Mouse (Mus musculus) liver, embryonic 16.5 days (tissue): Measurements from ENCODE around the gene Fus. TPM values are rescaled to one million over a fixed set of nuclear protein-coding genes. Genes with fewer than 3 reads are reported as not detected.

Experiments used
- ATAC-seq: fragments of 200-750 bp; cut with Nextera tagmentation; 2 replicates; pipeline ENCODE4 v1.8.0; 2017; ENCODE audit warnings: low read depth, mild to moderate bottlenecking, moderate number of reproducible peaks, moderate library complexity
- H3K27ac ChIP-seq: fragments of 300-500 bp; sonication (generic); 2 replicates; pipeline ENCODE4 v1.5.1; 2014; ENCODE audit warnings: mild to moderate bottlenecking, low read length
- H3K27me3 ChIP-seq: fragments of 300-500 bp; sonication (generic); 2 replicates; pipeline ENCODE4 v1.6.1; 2014; ENCODE audit warnings: low read depth, low read length, mixed read lengths; ENCODE audit not compliant: control insufficient read depth, insufficient read depth
- H3K36me3 ChIP-seq: fragments of 300-500 bp; sonication (generic); 2 replicates; pipeline ENCODE4 v1.6.1; 2014; ENCODE audit warnings: mild to moderate bottlenecking; ENCODE audit not compliant: control insufficient read depth, insufficient read depth
- H3K4me1 ChIP-seq: fragments of 300-500 bp; sonication (generic); 2 replicates; pipeline ENCODE4 v1.6.1; 2014; ENCODE audit warnings: low read depth, low read length, mixed read lengths; ENCODE audit not compliant: control insufficient read depth
- H3K4me2 ChIP-seq: fragments of 300-500 bp; sonication (generic); 2 replicates; pipeline ENCODE4 v1.6.1; 2014; ENCODE audit warnings: low read depth, low read length, mixed read lengths
- H3K4me3 ChIP-seq: fragments of 300-500 bp; sonication (generic); 2 replicates; pipeline ENCODE4 v1.5.1; 2014; ENCODE audit warnings: low read depth, mild to moderate bottlenecking, low read length
- H3K9ac ChIP-seq: fragments of 300-500 bp; sonication (generic); 2 replicates; pipeline ENCODE4 v1.6.1; 2014; ENCODE audit warnings: low read depth, low read length
- H3K9me3 ChIP-seq: fragments of 300-500 bp; sonication (generic); replicated peaks from 2 replicates; pipeline ENCODE4 v1.6.1; 2016; ENCODE audit warnings: low read length; ENCODE audit not compliant: control insufficient read depth
- WGBS: fragments of 180-500 bp; shearing (Covaris S2); extraction: QIAGEN DNeasy Blood & Tissue Kit; methylation state at CpG from one replicate; pipeline ENCODE4 v1.1.7; 2014; ENCODE audit not compliant: insufficient replicate concordance; 5-methylcytosine and 5-hydroxymethylcytosine counted together
- polyA plus RNA-seq: library from polyadenylated mRNA; unstranded; fragments of >200 nt; fragmentation: Nextera tagmentation; extraction: Ambion mirVana; gene quantifications from 2 replicates; pipeline ENCODE4 v1.2.1, GENCODE M21; 2015

Gene Fus
- polyA plus RNA-seq, 1 experiment from 2014 or later, result 92.3 TPM

DNA sequence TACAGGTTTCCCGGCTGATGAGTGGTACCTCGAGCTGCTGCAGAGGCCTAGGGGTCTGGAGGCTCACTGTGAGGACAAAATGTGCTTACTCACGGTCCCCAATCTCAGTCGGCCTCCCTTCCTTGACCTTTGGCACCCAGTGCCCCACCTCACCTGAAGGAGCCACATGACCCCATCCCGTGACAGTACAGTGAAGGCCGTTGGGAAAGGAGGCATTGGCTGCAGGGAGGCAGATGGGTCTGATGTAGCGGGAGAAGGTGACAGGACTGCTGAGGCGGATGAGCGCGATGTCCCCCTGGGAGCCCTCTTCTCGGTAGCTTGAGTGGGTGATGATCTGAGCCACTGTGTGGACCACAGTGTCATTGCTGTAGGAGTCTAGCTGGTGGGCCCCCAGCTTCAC lies 40.4 kb upstream of the Fus start:
- ATAC-seq, result no peak
- Histone ChIP-seq H3K27me3 (no peaks in the 10 kb centered on the region), H3K4me1 (peaks cover 12% of the 10 kb centered on the region), H3K9me3 (no peaks in the 10 kb centered on the region), H3K27ac (no peak overlapping the region), H3K4me2 (no peak overlapping the region), H3K9ac (no peak overlapping the region), H3K4me3 (no peak overlapping the region), H3K36me3 (no peaks in the 10 kb centered on the region)
- WGBS, result 77% methylated on average over 11 of the region's 11 CpGs

GRCm38 (mm10) chr7:127927726-127928125 lies 39.5 kb upstream of the Fus start:
- no peak overlapping the region for H3K27ac ChIP-seq
- no peak for ATAC-seq
- no peak overlapping the region for H3K4me2 ChIP-seq
- H3K9ac ChIP-seq, result no peak overlapping the region
- no peaks in the 10 kb centered on the region for H3K9me3 ChIP-seq
- H3K4me1 ChIP-seq, result peaks cover 14% of the 10 kb centered on the region
- no peak overlapping the region for H3K4me3 ChIP-seq
- H3K27me3 ChIP-seq, result no peaks in the 10 kb centered on the region
- 77% methylated on average over 11 of the region's 11 CpGs for WGBS
- H3K36me3 ChIP-seq, result no peaks in the 10 kb centered on the region

DNA sequence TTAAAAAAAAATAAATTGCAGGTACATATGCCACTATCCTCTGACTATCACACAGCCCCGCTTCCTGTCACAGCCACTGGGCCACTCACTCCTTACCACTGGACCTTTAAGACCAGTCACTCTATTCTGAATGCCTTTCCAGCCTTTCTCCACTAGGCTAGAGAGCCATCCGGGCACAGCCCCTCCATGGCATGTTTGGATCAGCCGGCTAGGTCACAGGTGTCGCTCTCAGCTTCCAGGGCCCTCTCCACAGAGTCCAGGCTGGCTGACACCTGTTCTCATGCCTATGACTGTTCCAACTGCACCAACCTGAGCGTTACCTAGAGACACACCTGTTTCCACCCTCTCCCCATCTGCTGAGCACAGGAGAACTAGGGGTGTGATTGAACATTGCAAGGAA lies 38.7 kb upstream of the Fus start:
- H3K27me3 ChIP-seq, result no peaks in the 10 kb centered on the region
- H3K4me2 ChIP-seq, result peak overlapping the region; percentile 33
- no peak overlapping the region for H3K27ac ChIP-seq
- ATAC-seq, result no peak
- H3K36me3 ChIP-seq, result no peaks in the 10 kb centered on the region
- H3K9me3 ChIP-seq, result no peaks in the 10 kb centered on the region
- H3K4me1 ChIP-seq, result peaks cover 13% of the 10 kb centered on the region
- no peak overlapping the region for H3K9ac ChIP-seq
- WGBS, result 56% methylated on average over 5 of the region's 5 CpGs
- H3K4me3 ChIP-seq, result peak overlapping the region; percentile 43

- peaks cover 17% of the 10 kb centered on the region for H3K4me1 ChIP-seq
- peak within 1 kb of the TSS; percentile 43 for H3K4me3 ChIP-seq
- H3K9me3 ChIP-seq, result no peaks in the 10 kb centered on the region
- no peaks in the 10 kb centered on the region for H3K36me3 ChIP-seq
- H3K9ac ChIP-seq, result peak within 1 kb of the TSS; percentile 23; the same call in 1 of the 2 replicates
- no peaks in the 10 kb centered on the region for H3K27me3 ChIP-seq
- H3K4me2 ChIP-seq, result peak within 1 kb of the TSS; percentile 33
- peak; percentile 58 for ATAC-seq
- no peak within 1 kb of the TSS for H3K27ac ChIP-seq
- WGBS, result 41% methylated on average over 6 of the region's 6 CpGs
Measured at GRCm38 (mm10) chr7:127929923-127930322, 37.3 kb upstream of the Fus start, which contains the start of gene Prss8. Gene Prss8 (minus strand): TSS chr7:127930104.

DNA sequence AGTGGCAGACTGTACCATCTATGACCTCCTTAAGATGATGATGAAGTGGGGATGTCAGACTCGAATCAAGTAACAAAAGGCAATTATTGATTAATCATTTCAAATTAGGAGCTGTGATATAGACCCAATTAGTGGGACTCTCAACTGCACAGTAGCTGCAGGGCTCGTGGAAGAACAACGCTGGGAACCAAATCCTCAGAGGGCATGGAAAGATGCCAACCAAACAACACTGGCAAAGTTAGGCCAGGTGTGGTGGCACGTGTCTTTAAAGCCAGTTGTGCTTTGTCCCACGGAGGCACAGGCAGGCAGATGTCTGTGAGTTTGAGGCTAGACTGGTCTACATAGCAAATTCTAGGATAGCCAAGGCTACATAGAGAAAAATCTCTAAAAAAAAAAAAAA lies 36.6 kb upstream of the Fus start:
- WGBS, result 65% methylated on average over 5 of the region's 5 CpGs
- Histone ChIP-seq H3K4me1 (peaks cover 19% of the 10 kb centered on the region), H3K4me3 (no peak overlapping the region), H3K27ac (no peak overlapping the region), H3K9me3 (no peaks in the 10 kb centered on the region), H3K36me3 (no peaks in the 10 kb centered on the region), H3K9ac (no peak overlapping the region), H3K27me3 (no peaks in the 10 kb centered on the region), H3K4me2 (no peak overlapping the region; the same call in 1 of the 2 replicates)
- no peak for ATAC-seq

- Histone ChIP-seq H3K36me3 (no peaks in the 10 kb centered on the region), H3K9ac (no peak overlapping the region), H3K27me3 (no peaks in the 10 kb centered on the region), H3K27ac (peak overlapping the region; percentile 69), H3K9me3 (no peaks in the 10 kb centered on the region), H3K4me3 (peak overlapping the region; percentile 12; the same call in 1 of the 2 replicates), H3K4me1 (peaks cover 25% of the 10 kb centered on the region), H3K4me2 (peak overlapping the region; percentile 37)
- peak; percentile 33 for ATAC-seq
- WGBS, result 57% methylated on average over 13 of the region's 13 CpGs
Measured at GRCm38 (mm10) chr7:127931351-127932135, 35.7 kb upstream of the Fus start.

GRCm38 (mm10) chr7:127932273-127933031 lies 34.8 kb upstream of the Fus start:
- H3K27me3 ChIP-seq, result no peaks in the 10 kb centered on the region
- H3K4me1 ChIP-seq, result peaks cover 25% of the 10 kb centered on the region
- peak overlapping the region; percentile 58 for H3K27ac ChIP-seq
- no peak for ATAC-seq
- no peak overlapping the region for H3K4me3 ChIP-seq
- no peaks in the 10 kb centered on the region for H3K36me3 ChIP-seq
- H3K9me3 ChIP-seq, result no peaks in the 10 kb centered on the region
- no peak overlapping the region for H3K9ac ChIP-seq
- peak overlapping the region; percentile 27; the same call in 1 of the 2 replicates for H3K4me2 ChIP-seq
- 49% methylated on average over 13 of the region's 13 CpGs for WGBS

GRCm38 (mm10) chr7:127934075-127934474 lies 33.2 kb upstream of the Fus start:
- Histone ChIP-seq H3K4me1 (peaks cover 25% of the 10 kb centered on the region), H3K27ac (no peak overlapping the region), H3K27me3 (no peaks in the 10 kb centered on the region), H3K36me3 (no peaks in the 10 kb centered on the region), H3K9ac (no peak overlapping the region), H3K4me2 (no peak overlapping the region), H3K4me3 (no peak overlapping the region), H3K9me3 (no peaks in the 10 kb centered on the region)
- ATAC-seq, result no peak
- 65% methylated on average over 5 of the region's 5 CpGs for WGBS
